Mouse (Mus musculus): ENCODE results near the gene Cnnm3. TPM values are rescaled to one million over a fixed set of nuclear protein-coding genes. Genes with fewer than 3 reads are reported as not detected.

Gene Cnnm3
- polyA plus RNA-seq, 1 experiment from 2014 or later: 4.6 TPM

DNA sequence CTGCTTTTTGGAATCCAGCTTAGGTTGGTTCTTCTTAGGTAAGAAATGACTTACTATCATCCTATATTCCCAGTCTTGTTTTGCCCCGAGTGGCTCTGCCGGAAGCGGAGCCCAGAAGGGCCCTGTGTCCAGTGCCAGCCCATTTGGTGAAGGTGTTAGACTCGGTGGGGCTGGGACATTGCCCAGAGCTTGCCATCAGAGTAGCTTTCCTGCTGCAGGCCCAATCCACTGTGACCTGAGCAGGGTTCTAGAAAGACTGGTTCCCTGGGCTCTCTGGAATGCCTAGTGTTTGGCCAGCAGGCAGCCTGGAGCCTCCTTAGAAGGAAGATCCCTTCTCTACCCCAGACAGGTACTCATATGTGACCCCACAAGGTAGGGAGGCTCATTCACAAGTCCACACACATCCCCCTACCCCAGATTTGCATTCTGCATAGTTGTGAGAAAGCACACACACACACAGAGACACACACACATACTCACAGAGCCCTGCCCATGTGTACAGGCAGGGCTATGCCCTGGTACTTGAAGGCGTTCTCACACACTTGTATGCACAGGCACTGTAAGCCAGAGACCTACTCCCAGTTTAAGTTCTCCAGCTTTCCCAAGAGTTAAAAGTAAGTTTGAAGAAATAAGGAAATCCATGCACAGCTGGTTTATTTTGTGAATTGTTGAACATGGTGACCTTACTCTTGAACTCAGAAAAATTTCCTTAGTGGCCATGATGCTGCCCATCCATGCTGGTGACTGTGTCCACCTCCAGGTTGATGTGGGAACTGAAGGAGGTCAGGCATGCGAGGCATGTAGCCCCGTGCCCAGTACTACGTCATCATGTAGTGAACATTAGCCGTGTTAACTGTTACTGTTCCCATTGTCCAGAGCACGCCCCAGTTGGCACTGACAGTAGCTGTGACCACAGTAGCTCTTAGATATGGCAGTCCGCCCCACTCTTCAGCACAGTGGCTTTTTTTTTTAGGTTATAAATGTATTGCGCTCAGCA is 31.5 kb upstream of the Cnnm3 start:
- no peak overlapping the region for H3K4me2 ChIP-seq (replicated peaks)
- H3K9me3 ChIP-seq (replicated peaks): no peaks in the 10 kb centered on the region

GRCm38 (mm10) chr1:36483825-36484224 is 27.8 kb upstream of the Cnnm3 start:
- Histone ChIP-seq H3K4me1 (peaks cover 6% of the 10 kb centered on the region; the same call in 1 of the 2 replicates), H3K36me3 (no peaks in the 10 kb centered on the region), H3K4me3 (no peak overlapping the region), H3K9ac (no peak overlapping the region), H3K4me2 (replicated peaks) (no peak overlapping the region), H3K27me3 (no peaks in the 10 kb centered on the region), H3K9me3 (replicated peaks) (no peaks in the 10 kb centered on the region), H3K27ac (no peak overlapping the region)
- ATAC-seq (ENCODE audit: low FRiP score): no peak
- WGBS: 67% methylated on average over 4 of the region's 4 CpGs

More for the DNA sequence above, 31.5 kb upstream of the Cnnm3 start:
- H3K36me3 ChIP-seq: no peaks in the 10 kb centered on the region
- WGBS: 89% methylated on average over 12 of the region's 12 CpGs
- no peak for ATAC-seq (ENCODE audit: low FRiP score)
- no peak overlapping the region for H3K4me3 ChIP-seq
- H3K9ac ChIP-seq: no peak overlapping the region
- H3K27me3 ChIP-seq: no peaks in the 10 kb centered on the region
- no peak overlapping the region for H3K27ac ChIP-seq
- peaks cover 22% of the 10 kb centered on the region for H3K4me1 ChIP-seq

GRCm38 (mm10) chr1:36485080-36485479 is 26.6 kb upstream of the Cnnm3 start:
- Histone ChIP-seq H3K27ac (no peak overlapping the region), H3K9me3 (replicated peaks) (no peaks in the 10 kb centered on the region), H3K4me3 (no peak overlapping the region), H3K4me2 (replicated peaks) (no peak overlapping the region), H3K27me3 (no peaks in the 10 kb centered on the region), H3K9ac (no peak overlapping the region), H3K36me3 (no peaks in the 10 kb centered on the region), H3K4me1 (peaks cover 6% of the 10 kb centered on the region; the same call in 1 of the 2 replicates)
- no peak for ATAC-seq (ENCODE audit: low FRiP score)
- 88% methylated on average over 7 of the region's 7 CpGs for WGBS

DNA sequence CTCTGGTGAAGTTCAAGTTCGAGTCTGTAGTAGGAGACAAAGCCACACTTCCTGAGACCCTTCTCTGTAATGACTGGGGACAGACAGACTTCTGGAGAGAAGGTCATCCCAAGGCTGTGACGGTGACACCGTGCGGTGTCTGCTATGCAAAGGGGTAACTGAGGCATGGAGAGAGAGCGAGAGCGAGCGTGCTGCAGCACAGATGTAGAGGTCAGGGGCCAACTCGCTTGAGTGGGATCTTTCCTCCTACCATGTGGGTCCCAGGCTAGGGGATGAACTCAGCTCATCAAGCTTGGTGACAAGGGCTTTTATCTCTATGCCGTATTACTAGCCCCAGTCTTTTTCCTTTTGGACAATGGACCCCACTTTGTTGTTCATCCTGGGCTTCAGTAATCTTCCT is 24.6 kb upstream of the Cnnm3 start:
- Histone ChIP-seq H3K36me3 (no peaks in the 10 kb centered on the region), H3K9me3 (replicated peaks) (no peaks in the 10 kb centered on the region), H3K27ac (no peak overlapping the region), H3K27me3 (no peaks in the 10 kb centered on the region), H3K9ac (no peak overlapping the region), H3K4me1 (peaks cover 7% of the 10 kb centered on the region; the same call in 1 of the 2 replicates), H3K4me3 (no peak overlapping the region), H3K4me2 (replicated peaks) (no peak overlapping the region)
- 45% methylated on average over 9 of the region's 9 CpGs for WGBS
- ATAC-seq (ENCODE audit: low FRiP score): no peak

DNA sequence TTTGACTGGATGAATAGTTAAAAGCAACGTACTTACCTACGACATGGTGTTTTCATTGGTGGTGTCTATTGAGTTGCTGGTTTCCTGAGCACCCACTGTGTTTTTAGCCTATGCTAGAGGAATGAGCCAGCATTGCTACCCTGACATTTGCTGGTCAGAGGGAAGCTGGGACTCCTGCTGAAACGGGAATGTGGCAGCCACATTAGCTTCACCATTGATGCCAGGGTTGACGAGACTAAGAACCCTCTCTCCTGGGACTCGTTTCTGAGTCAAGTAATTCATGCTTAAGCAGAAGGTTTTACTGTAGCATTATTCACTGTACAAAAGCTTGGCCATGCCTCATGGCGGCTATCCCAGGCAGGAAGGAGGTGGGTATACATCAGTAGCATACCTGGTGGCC is 22.0 kb upstream of the Cnnm3 start:
- Histone ChIP-seq H3K9me3 (replicated peaks) (no peaks in the 10 kb centered on the region), H3K27me3 (no peaks in the 10 kb centered on the region), H3K36me3 (no peaks in the 10 kb centered on the region), H3K4me1 (peaks cover 12% of the 10 kb centered on the region; the same call in 1 of the 2 replicates), H3K4me3 (no peak overlapping the region), H3K4me2 (replicated peaks) (no peak overlapping the region), H3K27ac (no peak overlapping the region), H3K9ac (no peak overlapping the region)
- no peak for ATAC-seq (ENCODE audit: low FRiP score)
- WGBS: 71% methylated on average over 6 of the region's 6 CpGs

GRCm38 (mm10) chr1:36492416-36493139 is 19.1 kb upstream of the Cnnm3 start:
- Histone ChIP-seq H3K9ac (no peak overlapping the region), H3K27ac (no peak overlapping the region), H3K36me3 (no peaks in the 10 kb centered on the region), H3K4me1 (peaks cover 6% of the 10 kb centered on the region; the same call in 1 of the 2 replicates), H3K9me3 (replicated peaks) (no peaks in the 10 kb centered on the region), H3K4me2 (replicated peaks) (no peak overlapping the region), H3K27me3 (no peaks in the 10 kb centered on the region), H3K4me3 (no peak overlapping the region)
- 0 out of 2 replicates have a peak, but pooled peaks have one; percentile 43 for ATAC-seq (ENCODE audit: low FRiP score)
- 50% methylated on average over 9 of the region's 9 CpGs for WGBS

DNA sequence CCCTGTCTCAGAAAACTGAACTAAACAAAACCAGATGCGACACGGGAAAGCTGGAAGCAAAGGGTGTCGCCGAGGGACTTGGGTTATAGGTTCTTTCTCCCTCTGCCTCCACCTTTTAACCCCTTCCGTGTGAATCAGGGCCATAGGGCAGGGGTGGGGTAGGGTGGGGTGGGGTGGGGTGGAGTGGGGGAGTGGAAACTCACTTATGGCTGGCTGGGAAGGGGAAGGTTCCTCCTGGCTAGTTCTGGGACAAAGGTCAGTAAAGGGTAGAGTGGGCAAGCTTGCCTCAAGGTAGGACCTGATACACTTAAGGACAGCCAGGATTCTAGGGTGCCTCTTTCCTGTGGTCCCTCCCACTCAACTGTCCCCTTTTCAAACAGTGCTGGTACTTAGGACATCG is 18.4 kb upstream of the Cnnm3 start:
- Histone ChIP-seq H3K9me3 (replicated peaks) (no peaks in the 10 kb centered on the region), H3K27me3 (no peaks in the 10 kb centered on the region), H3K4me1 (peaks cover 6% of the 10 kb centered on the region; the same call in 1 of the 2 replicates), H3K4me2 (replicated peaks) (no peak overlapping the region), H3K27ac (no peak overlapping the region), H3K36me3 (peaks cover 3% of the 10 kb centered on the region; the same call in 1 of the 2 replicates), H3K9ac (no peak overlapping the region), H3K4me3 (no peak overlapping the region)
- WGBS: 73% methylated on average over 6 of the region's 6 CpGs
- ATAC-seq (ENCODE audit: low FRiP score): no peak

DNA sequence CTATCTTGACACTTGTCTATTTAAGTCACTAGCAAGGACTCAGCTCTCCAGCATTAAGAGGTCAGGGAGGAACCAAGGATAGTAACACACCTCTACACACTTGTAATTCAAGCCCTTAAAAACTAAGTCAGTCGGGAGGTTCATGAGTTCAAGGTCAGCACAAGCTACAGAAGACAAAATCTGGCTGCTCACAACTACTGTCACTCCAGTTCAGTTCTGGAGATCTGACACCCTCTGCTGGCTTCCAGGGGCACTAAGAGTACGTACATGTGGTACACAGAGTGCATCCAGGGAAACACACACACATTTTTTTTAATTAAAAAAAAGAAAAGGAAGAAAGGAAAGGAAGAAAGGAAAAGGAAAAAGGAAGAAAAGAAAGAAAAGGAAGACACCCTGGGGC is 14.9 kb upstream of the Cnnm3 start:
- Histone ChIP-seq H3K4me2 (replicated peaks) (no peak overlapping the region), H3K36me3 (peaks cover 23% of the 10 kb centered on the region), H3K27me3 (no peaks in the 10 kb centered on the region), H3K9ac (no peak overlapping the region), H3K4me1 (peaks cover 6% of the 10 kb centered on the region; the same call in 1 of the 2 replicates), H3K9me3 (replicated peaks) (no peaks in the 10 kb centered on the region), H3K27ac (no peak overlapping the region), H3K4me3 (no peak overlapping the region)
- WGBS: 69% methylated on average over 2 of the region's 2 CpGs
- ATAC-seq (ENCODE audit: low FRiP score): no peak

GRCm38 (mm10) chr1:36497312-36497711 is 14.4 kb upstream of the Cnnm3 start:
- Histone ChIP-seq H3K27me3 (no peaks in the 10 kb centered on the region), H3K36me3 (peaks cover 23% of the 10 kb centered on the region), H3K27ac (no peak overlapping the region), H3K4me3 (no peak overlapping the region), H3K9me3 (replicated peaks) (no peaks in the 10 kb centered on the region), H3K4me2 (replicated peaks) (no peak overlapping the region), H3K9ac (no peak overlapping the region), H3K4me1 (peaks cover 3% of the 10 kb centered on the region; the same call in 1 of the 2 replicates)
- ATAC-seq (ENCODE audit: low FRiP score): no peak
- 65% methylated on average over 2 of the region's 2 CpGs for WGBS

- 11% methylated on average over 3 of the region's 3 CpGs for WGBS
- no peaks in the 10 kb centered on the region for H3K4me1 ChIP-seq
- H3K27ac ChIP-seq: no peak overlapping the region
- no peak overlapping the region for H3K4me3 ChIP-seq
- no peak overlapping the region for H3K4me2 ChIP-seq (replicated peaks)
- H3K9ac ChIP-seq: no peak overlapping the region
- no peaks in the 10 kb centered on the region for H3K9me3 ChIP-seq (replicated peaks)
- no peaks in the 10 kb centered on the region for H3K27me3 ChIP-seq
- peak; percentile 61; the same call in 1 of the 2 replicates for ATAC-seq (ENCODE audit: low FRiP score)
- H3K36me3 ChIP-seq: peaks cover 26% of the 10 kb centered on the region
Observed at GRCm38 (mm10) chr1:36501261-36501660, 10.4 kb upstream of the Cnnm3 start.

DNA sequence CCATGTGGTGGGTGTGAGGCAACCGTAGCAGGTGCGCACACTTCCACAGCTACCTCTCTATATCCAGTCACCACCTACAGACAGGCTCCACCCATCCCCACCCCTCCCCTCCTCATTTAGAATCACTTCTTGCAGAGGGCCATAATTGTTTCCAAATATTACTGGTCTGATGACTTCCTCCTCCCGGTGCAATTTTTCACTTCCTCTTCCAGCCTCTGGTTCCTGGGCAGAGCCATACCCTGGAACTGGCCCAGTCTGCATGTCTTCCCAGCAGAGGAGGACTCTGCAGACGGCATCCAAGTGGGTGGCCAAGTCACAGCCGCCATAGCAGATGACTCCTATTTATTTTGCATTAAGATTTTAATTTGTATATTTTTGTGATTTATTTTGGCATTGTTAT is 3.4 kb upstream of the Cnnm3 start:
- H3K27ac ChIP-seq: no peak overlapping the region
- H3K9me3 ChIP-seq (replicated peaks): no peaks in the 10 kb centered on the region
- ATAC-seq (ENCODE audit: low FRiP score): no peak
- WGBS: 88% methylated on average over 5 of the region's 5 CpGs
- H3K4me3 ChIP-seq: no peak overlapping the region
- no peak overlapping the region for H3K9ac ChIP-seq
- H3K4me2 ChIP-seq (replicated peaks): no peak overlapping the region
- peaks cover 18% of the 10 kb centered on the region for H3K36me3 ChIP-seq
- H3K27me3 ChIP-seq: no peaks in the 10 kb centered on the region
- peaks cover 4% of the 10 kb centered on the region for H3K4me1 ChIP-seq
